Mouse (Mus musculus) granulocyte monocyte progenitor cell, adult 5-6 weeks (primary cell): ENCODE measurements around the gene Vmn2r52. TPM values are rescaled to one million over a fixed set of nuclear protein-coding genes. Genes with fewer than 3 reads are reported as not detected.
"Not testable (repeated sequence)": the region's sequence is repeated elsewhere in the genome, so short reads cannot be mapped to it uniquely, and the experiment has no call there.

Source experiments
- ATAC-seq: replicated peaks from 2 replicates; pipeline ENCODE4 v1.8.0; 2016; ENCODE audit warnings: mild to moderate bottlenecking, moderate TSS enrichment, inconsistent platforms; ENCODE audit not compliant: poor library complexity, severe bottlenecking
- total RNA-seq, 2 experiments: library from RNA; stranded (forward) in 1 of 2; stranded (reverse) in 1 of 2; fragments of 200-712, 200-1000 nt in 1 of 2; fragments of >200 nt in 1 of 2; fragmentation: Nextera tagmentation in 1 of 2; gene quantifications; 2 replicates each; pipeline ENCODE4 v1.2.3; 2014 to 2017

The Vmn2r52 gene
- 0.17 TPM in 1 of 2 replicates, not detected in the other for total RNA-seq (2014; fragmentation: Nextera tagmentation)
- not detected in 2 replicates for total RNA-seq (2017)

DNA sequence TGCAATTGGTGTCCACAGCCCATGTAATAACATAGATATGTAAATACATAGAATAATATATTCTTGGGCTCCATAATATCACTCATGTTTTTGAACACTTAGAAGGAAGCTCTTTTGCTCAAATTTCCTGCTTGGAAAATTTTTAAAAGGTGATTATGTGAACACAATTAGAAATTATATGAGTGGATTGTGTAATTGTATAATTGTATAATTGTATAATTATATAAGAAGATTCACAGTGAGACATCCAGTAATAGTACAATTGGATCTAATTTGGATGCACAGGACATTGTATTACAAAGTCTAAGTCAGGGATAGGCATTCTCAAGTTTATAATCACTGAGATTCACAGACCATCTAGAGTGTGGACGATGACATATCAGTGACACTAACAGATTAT is at the start of gene Vmn2r52:
Gene Vmn2r52 (minus strand): TSS at position 101 of the 400 bp plus-strand sequence.
- ATAC-seq = no peak

DNA sequence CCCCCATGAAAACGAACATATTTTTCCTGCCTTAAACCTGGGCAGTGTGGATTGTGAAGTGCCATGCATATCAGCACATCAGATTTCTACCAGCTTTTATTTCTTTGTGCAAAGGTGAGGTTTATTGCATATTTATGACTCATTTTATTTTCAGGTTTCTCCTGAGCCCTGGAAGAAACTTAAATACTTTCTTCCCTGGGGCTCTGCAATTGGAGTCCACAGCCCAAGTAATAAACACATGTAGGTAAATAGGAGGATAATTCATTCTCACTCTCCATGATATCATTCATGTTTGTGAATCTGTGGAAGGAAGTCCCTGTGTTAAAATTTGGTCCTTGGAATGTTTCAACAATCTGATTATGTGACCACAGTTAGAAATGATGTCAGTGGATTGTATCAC is 70.7 kb downstream of the Vmn2r52 start, which contains the start of gene Vmn2r51:
Gene Vmn2r51 (minus strand): TSS at position 101 of the 400 bp plus-strand sequence.
- ATAC-seq = not testable (repeated sequence)

Other genes starting within 250 kb of the Vmn2r52 start
- not detected in 2 replicates for gene Vmn2r48, start 223.0 kb downstream of the Vmn2r52 start, total RNA-seq (2014; fragmentation: Nextera tagmentation)
- gene Vmn2r48, start 223.0 kb downstream of the Vmn2r52 start, total RNA-seq (2017) = not detected in 2 replicates
- not detected in 2 replicates for gene Vmn2r49, start 184.3 kb downstream of the Vmn2r52 start, total RNA-seq (2014; fragmentation: Nextera tagmentation)
- not detected in 2 replicates for gene Vmn2r49, start 184.3 kb downstream of the Vmn2r52 start, total RNA-seq (2017)
- not detected in 2 replicates for gene Vmn2r50, start 123.3 kb downstream of the Vmn2r52 start, total RNA-seq (2014; fragmentation: Nextera tagmentation)
- gene Vmn2r50, start 123.3 kb downstream of the Vmn2r52 start, total RNA-seq (2017) = not detected in 2 replicates
- not detected in 2 replicates for gene Vmn2r51, start 70.8 kb downstream of the Vmn2r52 start, total RNA-seq (2014; fragmentation: Nextera tagmentation)
- not detected in 2 replicates for gene Vmn2r51, start 70.8 kb downstream of the Vmn2r52 start, total RNA-seq (2017)
- not detected in 2 replicates for gene Vmn1r66, start 101.4 kb upstream of the Vmn2r52 start, total RNA-seq (2014; fragmentation: Nextera tagmentation)
- gene Vmn1r66, start 101.4 kb upstream of the Vmn2r52 start, total RNA-seq (2017) = not detected in 2 replicates